ENCODE assay signal across 14 mouse cellular contexts in the genomic region with DNA sequence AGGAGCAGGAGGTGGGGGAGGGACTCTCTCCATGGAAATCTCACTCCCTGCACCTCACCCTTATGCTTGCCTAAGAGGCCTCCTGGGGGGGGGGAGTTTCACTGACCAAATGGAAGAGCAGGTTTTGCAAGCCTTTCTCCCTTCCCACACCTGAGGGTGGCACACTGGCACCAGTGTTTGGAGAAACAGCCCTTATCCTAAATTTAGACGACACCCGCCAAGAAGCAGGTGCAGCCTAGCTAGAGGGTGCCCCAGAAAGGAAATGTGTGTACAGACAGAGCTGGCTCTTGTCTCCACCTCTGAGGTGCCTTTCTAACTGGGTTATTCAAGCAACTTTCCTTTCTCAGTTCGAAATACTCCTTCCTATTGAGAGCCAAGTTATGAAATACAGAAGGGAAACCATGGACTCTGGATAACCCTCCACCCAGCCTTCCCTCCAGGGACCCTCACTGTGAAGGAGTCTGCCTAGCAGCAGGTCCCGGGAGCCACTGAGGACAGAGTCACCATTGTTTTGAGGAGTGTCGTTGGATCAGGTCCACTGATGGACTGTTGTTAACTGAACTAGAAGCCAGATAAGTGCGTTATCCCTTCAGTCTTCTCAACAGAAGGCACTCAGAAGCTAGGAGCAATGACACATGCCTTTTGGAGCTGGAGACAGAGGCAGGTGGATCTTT. TPM values are rescaled to one million over a fixed set of nuclear protein-coding genes. Genes with fewer than 3 reads are reported as not detected.
DNase-seq lines count a peak whose midpoint lies in the region; ATAC-seq lines count a peak whose summit lies in the region.
"Had no signal": no experiment of that assay in that cellular context is flagged by ENCODE, and none has a peak within 500 bp of the region (broad histone marks: within the 10 kb centered on the region; RNA-seq: fewer than 3 reads in every experiment).

No protein-coding gene starts in this region.

- peak; percentile 24 for DNase-seq in A20 (ENCODE audit: low read depth, low spot score)
- peak; percentile 98 for DNase-seq in brain, adult 2 months (ENCODE audit: low read depth, low spot score)
- DNase-seq in fat pad, adult 2 months (ENCODE audit: extremely low read depth, low read depth, low spot score): peak; percentile 72
- DNase-seq in left cerebral cortex, postnatal 10 days (ENCODE audit: extremely low spot score in 1 of 2, low spot score in 2 of 2): no peak
- no peak for DNase-seq in urinary bladder, postnatal 36 days (ENCODE audit: low spot score in 2 of 2)
- DNase-seq: forebrain, postnatal 0 days; midbrain, embryonic 14.5 days had no signal

- peaks cover 10% of the 10 kb centered on the region for H3K4me1 ChIP-seq in stomach, embryonic 16.5 days (ENCODE audit: control insufficient read depth, insufficient read depth, low read length)

- no peaks in the 10 kb centered on the region for H3K27me3 ChIP-seq in stomach, embryonic 16.5 days (ENCODE audit: control insufficient read depth, insufficient read depth, low read length)

- intact Hi-C loops in left cerebral cortex, postnatal 10 days (cut with DNase I): no loop called here

- no peaks in the 10 kb centered on the region for H3K36me3 ChIP-seq in stomach, embryonic 16.5 days (ENCODE audit: control insufficient read depth, insufficient read depth, low read length)
- H3K36me3 ChIP-seq: heart, embryonic 15.5 days; liver, embryonic 12.5 days had no signal

- H3K9ac ChIP-seq in stomach, embryonic 16.5 days (ENCODE audit: low read length): no peak overlapping the region
- H3K9ac ChIP-seq: forebrain, postnatal 0 days; heart, embryonic 15.5 days; liver, embryonic 12.5 days had no signal

- peak; percentile 44 for ATAC-seq in stomach, embryonic 16.5 days (ENCODE audit: insufficient read depth, low FRiP score)
- no peak for ATAC-seq in megakaryocyte progenitor cell, adult 5-6 weeks (replicated peaks; ENCODE audit: poor library complexity)
- ATAC-seq: forebrain, postnatal 0 days; hindbrain, postnatal 0 days; liver, embryonic 12.5 days had no signal

- H3K4me2 ChIP-seq in stomach, embryonic 16.5 days (ENCODE audit: low read depth, low read length): no peak overlapping the region
- H3K4me2 ChIP-seq: heart, embryonic 15.5 days; liver, embryonic 12.5 days had no signal

- H3K9me3 ChIP-seq in stomach, embryonic 16.5 days (replicated peaks; ENCODE audit: control insufficient read depth, low read length): no peaks in the 10 kb centered on the region
- H3K9me3 ChIP-seq: heart, embryonic 15.5 days; liver, embryonic 12.5 days had no signal

- WGBS in stomach, embryonic 16.5 days: 41% methylated on average over 6 of the region's 6 CpGs

- no peak overlapping the region for H3K4me3 ChIP-seq in stomach, embryonic 16.5 days (replicated peaks; ENCODE audit: low read length)
- H3K4me3 ChIP-seq: heart, embryonic 15.5 days; liver, embryonic 12.5 days had no signal

- peak overlapping the region; percentile 76 for H3K27ac ChIP-seq in stomach, embryonic 16.5 days (ENCODE audit: low read length)
- H3K27ac ChIP-seq: heart, embryonic 15.5 days; hindbrain, postnatal 0 days; kidney, postnatal 0 days; liver, embryonic 12.5 days had no signal

RNA-seq across cellular contexts. Expression of gene Mpig6b, which starts 4.7 kb away (rescaled TPM):
- polyA plus RNA-seq in stomach, embryonic 16.5 days (2015; fragmentation: Nextera tagmentation; extraction: Ambion mirVana): 0.48 and 1.0 TPM in 2 replicates
- not detected for total RNA-seq in left cerebral cortex, postnatal 10 days (2021)
- total RNA-seq in megakaryocyte progenitor cell, adult 5-6 weeks (2015): not detected in 2 replicates
- total RNA-seq in megakaryocyte progenitor cell, adult 5-6 weeks (2017): not detected in 2 replicates
- total RNA-seq: forebrain, postnatal 0 days; hindbrain, postnatal 0 days had no signal

RNA-seq across cellular contexts. Expression of gene Ly6g6c, which starts 5.5 kb away (rescaled TPM):
- polyA plus RNA-seq in stomach, embryonic 16.5 days (2015; fragmentation: Nextera tagmentation; extraction: Ambion mirVana): 50.6 and 109 TPM in 2 replicates
- not detected for total RNA-seq in left cerebral cortex, postnatal 10 days (2021)
- not detected in 2 replicates for total RNA-seq in megakaryocyte progenitor cell, adult 5-6 weeks (2015)
- not detected in 2 replicates for total RNA-seq in megakaryocyte progenitor cell, adult 5-6 weeks (2017)
- total RNA-seq: forebrain, postnatal 0 days; hindbrain, postnatal 0 days had no signal
- polyA plus RNA-seq: forebrain, postnatal 0 days; heart, embryonic 15.5 days; hindbrain, postnatal 0 days; kidney, postnatal 0 days; midbrain, embryonic 14.5 days; neural tube, embryonic 14.5 days had no signal

RNA-seq across cellular contexts. Expression of gene Ly6g6e, which starts 6.0 kb away (rescaled TPM):
- polyA plus RNA-seq in stomach, embryonic 16.5 days (2015; fragmentation: Nextera tagmentation; extraction: Ambion mirVana): 32.3 and 49.2 TPM in 2 replicates
- 1 to 10 TPM; 1.6 to 2.3 TPM for total RNA-seq in left cerebral cortex, postnatal 10 days (2021)
- not detected in 2 replicates for total RNA-seq in megakaryocyte progenitor cell, adult 5-6 weeks (2015)
- not detected in 2 replicates for total RNA-seq in megakaryocyte progenitor cell, adult 5-6 weeks (2017)
- total RNA-seq: hindbrain, postnatal 0 days had no signal
- polyA plus RNA-seq: midbrain, embryonic 14.5 days had no signal

RNA-seq across cellular contexts. Expression of gene Ly6g6d, which starts 7.2 kb away (rescaled TPM):
- polyA plus RNA-seq in stomach, embryonic 16.5 days (2015; fragmentation: Nextera tagmentation; extraction: Ambion mirVana): 3.2 and 4.1 TPM in 2 replicates
- 1 to 10 TPM in 1 of 2 experiments, not detected in 1; 1.1 TPM for total RNA-seq in left cerebral cortex, postnatal 10 days (2021)
- not detected in 2 replicates for total RNA-seq in megakaryocyte progenitor cell, adult 5-6 weeks (2015)
- not detected in 2 replicates for total RNA-seq in megakaryocyte progenitor cell, adult 5-6 weeks (2017)
- total RNA-seq: forebrain, postnatal 0 days had no signal

RNA-seq across cellular contexts. Expression of gene Ddah2, which starts 11.9 kb away (rescaled TPM):
- polyA plus RNA-seq in stomach, embryonic 16.5 days (2015; fragmentation: Nextera tagmentation; extraction: Ambion mirVana): 190 and 193 TPM in 2 replicates
- total RNA-seq in left cerebral cortex, postnatal 10 days (2021): 10 to 100 TPM; 26.3 to 31.1 TPM
- total RNA-seq in megakaryocyte progenitor cell, adult 5-6 weeks (2015): 1.8 and 2.6 TPM in 2 replicates
- 1.9 and 3.5 TPM in 2 replicates for total RNA-seq in megakaryocyte progenitor cell, adult 5-6 weeks (2017)

Comparison
In these comparisons a context has a peak if more than half of its experiments do, and no peak if none do; other contexts are left out.
1. DNase-seq: peak in A20 (single experiment), brain, adult 2 months (single experiment) and fat pad, adult 2 months (single experiment); none in left cerebral cortex, postnatal 10 days (0 of 2) and urinary bladder, postnatal 36 days (0 of 2).